Mouse (Mus musculus): ENCODE results near the gene Cd70. TPM values are rescaled to one million over a fixed set of nuclear protein-coding genes. Genes with fewer than 3 reads are reported as not detected.

The Cd70 gene
- polyA plus RNA-seq, 1 experiment from 2014 or later, result not detected

GRCm38 (mm10) chr17:57118524-57119349 lies 30.8 kb downstream of the Cd70 start:
- peak overlapping the region; percentile 45 for H3K4me2 ChIP-seq (replicated peaks; ENCODE audit: low read depth, low read length)
- WGBS, result 2% methylated on average over 11 of the region's 11 CpGs
- H3K27ac ChIP-seq (ENCODE audit: low read length), result no peak overlapping the region
- ATAC-seq (ENCODE audit: low FRiP score, low TSS enrichment), result peak; percentile 97
- no peaks in the 10 kb centered on the region for H3K27me3 ChIP-seq (ENCODE audit: insufficient read depth, low read length)
- H3K9ac ChIP-seq (replicated peaks; ENCODE audit: low read length), result no peak overlapping the region
- H3K9me3 ChIP-seq (ENCODE audit: low read length), result no peaks in the 10 kb centered on the region
- H3K36me3 ChIP-seq (ENCODE audit: insufficient read depth, low read length), result no peaks in the 10 kb centered on the region
- H3K4me3 ChIP-seq (ENCODE audit: low read length), result peak overlapping the region; percentile 19; the same call in 1 of the 2 replicates
- peaks cover 6% of the 10 kb centered on the region; the same call in 1 of the 2 replicates for H3K4me1 ChIP-seq (ENCODE audit: insufficient read depth, low read length)

- no peaks in the 10 kb centered on the region for H3K9me3 ChIP-seq (ENCODE audit: low read length)
- ATAC-seq (ENCODE audit: low FRiP score, low TSS enrichment), result no peak
- H3K4me1 ChIP-seq (ENCODE audit: insufficient read depth, low read length), result peaks cover 6% of the 10 kb centered on the region; the same call in 1 of the 2 replicates
- no peak overlapping the region for H3K4me3 ChIP-seq (ENCODE audit: low read length)
- H3K36me3 ChIP-seq (ENCODE audit: insufficient read depth, low read length), result no peaks in the 10 kb centered on the region
- H3K4me2 ChIP-seq (replicated peaks; ENCODE audit: low read depth, low read length), result no peak overlapping the region
- 77% methylated on average over 2 of the region's 2 CpGs for WGBS
- H3K27me3 ChIP-seq (ENCODE audit: insufficient read depth, low read length), result no peaks in the 10 kb centered on the region
- no peak overlapping the region for H3K9ac ChIP-seq (replicated peaks; ENCODE audit: low read length)
- H3K27ac ChIP-seq (ENCODE audit: low read length), result no peak overlapping the region
Measured at GRCm38 (mm10) chr17:57116801-57117200, 32.8 kb downstream of the Cd70 start.

GRCm38 (mm10) chr17:57112768-57113474 lies 36.7 kb downstream of the Cd70 start:
- Histone ChIP-seq H3K9me3 (ENCODE audit: low read length) (no peaks in the 10 kb centered on the region), H3K4me2 (replicated peaks; ENCODE audit: low read depth, low read length) (no peak overlapping the region), H3K36me3 (ENCODE audit: insufficient read depth, low read length) (no peaks in the 10 kb centered on the region), H3K27ac (ENCODE audit: low read length) (no peak overlapping the region), H3K9ac (replicated peaks; ENCODE audit: low read length) (no peak overlapping the region), H3K27me3 (ENCODE audit: insufficient read depth, low read length) (no peaks in the 10 kb centered on the region), H3K4me3 (ENCODE audit: low read length) (no peak overlapping the region), H3K4me1 (ENCODE audit: insufficient read depth, low read length) (no peaks in the 10 kb centered on the region)
- 71% methylated on average over 10 of the region's 10 CpGs for WGBS
- ATAC-seq (ENCODE audit: low FRiP score, low TSS enrichment), result no peak

- Histone ChIP-seq H3K4me2 (replicated peaks; ENCODE audit: low read depth, low read length) (no peak overlapping the region), H3K27ac (ENCODE audit: low read length) (no peak overlapping the region), H3K9me3 (ENCODE audit: low read length) (no peaks in the 10 kb centered on the region), H3K27me3 (ENCODE audit: insufficient read depth, low read length) (no peaks in the 10 kb centered on the region), H3K4me1 (ENCODE audit: insufficient read depth, low read length) (peaks cover 14% of the 10 kb centered on the region; the same call in 1 of the 2 replicates), H3K36me3 (ENCODE audit: insufficient read depth, low read length) (no peaks in the 10 kb centered on the region), H3K4me3 (ENCODE audit: low read length) (no peak overlapping the region), H3K9ac (replicated peaks; ENCODE audit: low read length) (no peak overlapping the region)
- 95% methylated on average over 1 of the region's 1 CpGs for WGBS
- ATAC-seq (ENCODE audit: low FRiP score, low TSS enrichment), result no peak
Measured at GRCm38 (mm10) chr17:57110005-57110404, 39.6 kb downstream of the Cd70 start.

- 54% methylated on average over 5 of the region's 5 CpGs for WGBS
Measured at GRCm38 (mm10) chr17:57108666-57109171, 40.9 kb downstream of the Cd70 start.

GRCm38 (mm10) chr17:57108040-57108665 lies 41.4 kb downstream of the Cd70 start:
- no peak for ATAC-seq (ENCODE audit: low FRiP score, low TSS enrichment)
- H3K4me2 ChIP-seq (replicated peaks; ENCODE audit: low read depth, low read length), result no peak overlapping the region
- no peak overlapping the region for H3K27ac ChIP-seq (ENCODE audit: low read length)
- no peaks in the 10 kb centered on the region for H3K36me3 ChIP-seq (ENCODE audit: insufficient read depth, low read length)
- no peak overlapping the region for H3K4me3 ChIP-seq (ENCODE audit: low read length)
- H3K9ac ChIP-seq (replicated peaks; ENCODE audit: low read length), result no peak overlapping the region
- no peaks in the 10 kb centered on the region for H3K9me3 ChIP-seq (ENCODE audit: low read length)
- H3K4me1 ChIP-seq (ENCODE audit: insufficient read depth, low read length), result peaks cover 21% of the 10 kb centered on the region
- 77% methylated on average over 7 of the region's 7 CpGs for WGBS
- no peaks in the 10 kb centered on the region for H3K27me3 ChIP-seq (ENCODE audit: insufficient read depth, low read length)

More at GRCm38 (mm10) chr17:57108666-57109171, 40.9 kb downstream of the Cd70 start:
- H3K27ac ChIP-seq (ENCODE audit: low read length), result no peak overlapping the region
- H3K27me3 ChIP-seq (ENCODE audit: insufficient read depth, low read length), result no peaks in the 10 kb centered on the region
- H3K9ac ChIP-seq (replicated peaks; ENCODE audit: low read length), result no peak overlapping the region
- H3K4me2 ChIP-seq (replicated peaks; ENCODE audit: low read depth, low read length), result no peak overlapping the region
- no peak overlapping the region for H3K4me3 ChIP-seq (ENCODE audit: low read length)
- no peaks in the 10 kb centered on the region for H3K36me3 ChIP-seq (ENCODE audit: insufficient read depth, low read length)
- ATAC-seq (ENCODE audit: low FRiP score, low TSS enrichment), result no peak
- H3K4me1 ChIP-seq (ENCODE audit: insufficient read depth, low read length), result peaks cover 21% of the 10 kb centered on the region
- H3K9me3 ChIP-seq (ENCODE audit: low read length), result no peaks in the 10 kb centered on the region

GRCm38 (mm10) chr17:57107064-57107463 lies 42.5 kb downstream of the Cd70 start:
- Histone ChIP-seq H3K27ac (ENCODE audit: low read length) (no peak overlapping the region), H3K4me1 (ENCODE audit: insufficient read depth, low read length) (peaks cover 21% of the 10 kb centered on the region), H3K4me2 (replicated peaks; ENCODE audit: low read depth, low read length) (no peak overlapping the region), H3K9me3 (ENCODE audit: low read length) (no peaks in the 10 kb centered on the region), H3K4me3 (ENCODE audit: low read length) (no peak overlapping the region), H3K36me3 (ENCODE audit: insufficient read depth, low read length) (no peaks in the 10 kb centered on the region), H3K9ac (replicated peaks; ENCODE audit: low read length) (no peak overlapping the region), H3K27me3 (ENCODE audit: insufficient read depth, low read length) (no peaks in the 10 kb centered on the region)
- 93% methylated on average over 5 of the region's 5 CpGs for WGBS
- ATAC-seq (ENCODE audit: low FRiP score, low TSS enrichment), result no peak

- Histone ChIP-seq H3K4me2 (replicated peaks; ENCODE audit: low read depth, low read length) (peak overlapping the region; percentile 89), H3K9ac (replicated peaks; ENCODE audit: low read length) (peak overlapping the region; percentile 78), H3K9me3 (ENCODE audit: low read length) (no peaks in the 10 kb centered on the region), H3K27me3 (ENCODE audit: insufficient read depth, low read length) (no peaks in the 10 kb centered on the region), H3K27ac (ENCODE audit: low read length) (no peak overlapping the region), H3K4me3 (ENCODE audit: low read length) (peak overlapping the region; percentile 73), H3K36me3 (ENCODE audit: insufficient read depth, low read length) (no peaks in the 10 kb centered on the region), H3K4me1 (ENCODE audit: insufficient read depth, low read length) (peaks cover 21% of the 10 kb centered on the region)
- WGBS, result 7% methylated on average over 9 of the region's 9 CpGs
- no peak; the same call in 1 of the 2 replicates for ATAC-seq (ENCODE audit: low FRiP score, low TSS enrichment)
Measured at GRCm38 (mm10) chr17:57106035-57106368, 43.6 kb downstream of the Cd70 start.

- Histone ChIP-seq H3K36me3 (ENCODE audit: insufficient read depth, low read length) (no peaks in the 10 kb centered on the region), H3K9me3 (ENCODE audit: low read length) (no peaks in the 10 kb centered on the region), H3K4me2 (replicated peaks; ENCODE audit: low read depth, low read length) (peak within 1 kb of the TSS; percentile 89), H3K4me3 (ENCODE audit: low read length) (peak within 1 kb of the TSS; percentile 73), H3K27ac (ENCODE audit: low read length) (peak within 1 kb of the TSS; percentile 71), H3K9ac (replicated peaks; ENCODE audit: low read length) (peak within 1 kb of the TSS; percentile 78), H3K4me1 (ENCODE audit: insufficient read depth, low read length) (peaks cover 21% of the 10 kb centered on the region), H3K27me3 (ENCODE audit: insufficient read depth, low read length) (no peaks in the 10 kb centered on the region)
- WGBS, result 0% methylated on average over 56 of the region's 61 CpGs
- ATAC-seq (ENCODE audit: low FRiP score, low TSS enrichment), result peak; percentile 84
Measured at GRCm38 (mm10) chr17:57105181-57106034, 44.2 kb downstream of the Cd70 start, which contains the start of gene Tnfsf9. Gene Tnfsf9, plus strand, starts transcription at chr17:57105325.

Measured in kidney, embryonic 16.5 days (tissue).